Mouse (Mus musculus) cerebellum, adult 2 months (tissue): ENCODE results near the gene Lipe. TPM values are rescaled to one million over a fixed set of nuclear protein-coding genes. Genes with fewer than 3 reads are reported as not detected.
"Not testable (repeated sequence)": the region's sequence is repeated elsewhere in the genome, so short reads cannot be mapped to it uniquely, and the experiment has no call there.

Source experiments
- DNase-seq, 2 experiments: peaks; one replicate each; pipeline ENCODE4 v3.0.0; 2021
- H3K27ac ChIP-seq: fragments of 200-500 bp; 2 replicates; pipeline ENCODE4 v1.5.1; 2012; ENCODE audit warnings: low read length, control low read depth, inconsistent platforms; ENCODE audit not compliant: insufficient read depth
- H3K27me3 ChIP-seq: fragments of 200-500 bp; 2 replicates; pipeline ENCODE4 v1.6.1; 2012; ENCODE audit warnings: inconsistent platforms, mild to moderate bottlenecking, low read length, moderate library complexity; ENCODE audit not compliant: control insufficient read depth, insufficient read depth
- H3K4me1 ChIP-seq: fragments of 200-500 bp; 2 replicates; pipeline ENCODE4 v1.6.1; 2011; ENCODE audit warnings: low read length; ENCODE audit not compliant: control insufficient read depth, insufficient read depth
- H3K4me3 ChIP-seq: fragments of 200-500 bp; replicated peaks from 2 replicates; pipeline ENCODE3; 2011; ENCODE audit warnings: mild to moderate bottlenecking, low read depth, low read length, control low read depth; ENCODE audit not compliant: insufficient read depth
- CTCF ChIP-seq: fragments of 200-500 bp; IDR thresholded peaks from 2 replicates; pipeline ENCODE4 v1.5.1; 2011; ENCODE audit warnings: low read depth, mild to moderate bottlenecking, control low read depth, low read length, moderate library complexity, borderline replicate concordance; ENCODE audit not compliant: insufficient read depth
- POLR2A ChIP-seq: fragments of 200-500 bp; IDR thresholded peaks from 2 replicates; pipeline ENCODE4 v1.6.1; 2011; ENCODE audit warnings: low read length, control low read depth, borderline replicate concordance; ENCODE audit not compliant: insufficient read depth
- WGBS: fragments of 180-500 bp; shearing (Covaris S2); methylation state at CpG from one replicate; pipeline ENCODE4 v1.1.7; 2018; 5-methylcytosine and 5-hydroxymethylcytosine counted together
- polyA plus RNA-seq: library from polyadenylated mRNA; depleted of rRNA; stranded (reverse); fragments of >200 nt; gene quantifications from 2 replicates; pipeline ENCODE4 v1.2.3, GENCODE M21; 2012

The Lipe gene
- polyA plus RNA-seq, 1 experiment = 12.1 TPM

- Histone ChIP-seq H3K4me1 (no peaks in the 10 kb centered on the region), H3K27ac (no peak overlapping the region), H3K27me3 (no peaks in the 10 kb centered on the region), H3K4me3 (no peak overlapping the region)
- TF ChIP-seq CTCF = no peak
- no peak for TF ChIP-seq POLR2A
- WGBS = 85% methylated on average over 9 of the region's 9 CpGs
- DNase-seq = no peak
Measured at GRCm38 (mm10) chr7:25433781-25434560, 35.5 kb upstream of the Lipe start.

DNA sequence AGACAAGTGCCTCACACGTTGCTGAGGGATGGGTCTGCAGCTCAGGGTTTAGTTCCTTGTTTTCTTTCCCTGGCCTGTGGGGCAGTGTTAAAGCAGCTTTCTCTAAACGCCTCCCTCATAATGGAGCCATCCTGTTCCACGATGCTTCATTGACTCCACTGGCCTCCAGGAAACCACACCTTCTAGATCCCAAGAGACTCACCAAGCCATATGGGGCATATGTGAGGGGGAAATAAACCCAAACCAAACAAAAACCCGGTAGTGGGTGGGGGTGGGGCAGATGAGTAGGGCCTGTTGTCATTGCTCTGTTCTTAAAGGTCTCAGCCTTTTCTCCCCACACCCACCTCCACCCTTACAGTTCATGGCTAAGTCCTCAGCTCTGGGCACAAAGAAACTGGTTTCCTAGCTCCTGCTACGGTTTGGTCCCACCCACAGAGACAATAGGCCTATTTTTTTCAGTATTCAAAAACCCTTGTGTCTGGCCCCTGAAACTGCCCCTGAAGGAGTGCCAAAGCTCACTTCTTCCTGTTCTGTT, 34.6 kb upstream of the Lipe start:
- 18% methylated on average over 5 of the region's 5 CpGs for WGBS
- H3K4me3 ChIP-seq = no peak overlapping the region
- H3K4me1 ChIP-seq = no peaks in the 10 kb centered on the region
- no peak for DNase-seq
- TF ChIP-seq POLR2A (no peak), CTCF (no peak)
- no peaks in the 10 kb centered on the region for H3K27me3 ChIP-seq
- H3K27ac ChIP-seq = no peak overlapping the region

DNA sequence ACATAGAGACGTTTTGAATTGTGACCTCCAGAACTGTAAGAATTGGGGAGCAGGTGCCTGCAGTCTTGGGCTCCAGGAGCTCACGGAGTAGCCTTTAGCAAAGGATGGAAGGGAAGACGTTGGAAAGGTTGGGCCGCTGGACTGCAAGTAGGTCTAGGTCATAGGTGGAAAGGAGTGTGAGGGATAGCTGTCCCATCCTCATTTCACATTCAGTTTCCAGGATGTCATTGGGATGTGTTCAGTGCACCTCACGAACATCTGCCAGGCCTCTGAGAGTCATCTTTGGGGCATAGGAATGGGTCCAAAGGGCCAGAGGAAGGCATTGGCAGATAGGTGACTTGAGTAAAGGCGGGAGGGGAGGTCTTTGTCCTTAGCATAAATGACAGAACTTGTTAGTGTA, 33.9 kb upstream of the Lipe start:
- Histone ChIP-seq H3K4me3 (no peak overlapping the region), H3K4me1 (no peaks in the 10 kb centered on the region), H3K27me3 (no peaks in the 10 kb centered on the region), H3K27ac (no peak overlapping the region)
- TF ChIP-seq POLR2A = no peak
- no peak for TF ChIP-seq CTCF
- WGBS = 91% methylated on average over 6 of the region's 6 CpGs
- no peak for DNase-seq

DNA sequence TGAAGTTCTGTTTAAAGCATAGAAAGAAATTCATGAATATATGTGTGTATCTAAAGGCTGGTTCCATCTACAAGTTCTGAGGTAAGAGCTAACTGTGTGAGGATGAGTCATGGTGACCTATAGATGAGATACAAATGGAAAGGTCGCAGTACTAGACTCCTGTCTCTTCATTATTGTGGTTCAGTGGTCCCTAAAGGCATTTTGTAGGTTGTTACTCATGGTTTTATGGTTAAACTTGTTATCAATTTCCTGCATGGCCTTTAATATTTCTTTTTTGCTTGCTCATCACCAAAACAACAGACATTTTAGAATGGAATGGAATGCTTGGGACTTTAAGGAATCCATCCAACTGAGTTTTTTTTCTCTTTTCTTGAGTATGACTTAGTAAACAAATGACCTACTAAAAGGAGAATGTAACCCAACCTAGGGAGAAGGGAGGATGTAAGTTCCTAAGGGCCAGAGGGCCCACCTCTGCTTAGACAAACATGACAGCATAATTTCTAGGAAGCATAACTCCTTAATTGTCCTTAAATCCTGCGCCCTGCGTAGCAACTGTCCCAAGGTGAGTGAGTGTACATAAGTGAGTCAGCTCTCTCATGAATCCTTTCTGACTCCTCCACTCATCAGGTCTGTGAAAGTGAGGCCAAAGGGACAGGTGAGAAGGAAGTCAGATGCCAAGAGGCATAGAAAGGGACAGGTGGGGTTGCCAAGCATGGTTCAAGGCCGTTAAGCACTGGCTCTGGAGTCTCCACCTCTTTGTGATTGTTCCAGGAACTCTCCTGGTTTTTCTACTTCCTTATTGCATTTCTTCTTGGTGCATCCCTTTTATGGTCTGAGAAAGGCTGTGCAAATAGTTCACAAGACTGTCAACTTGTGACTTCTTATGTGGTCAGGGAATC, 31.6 kb upstream of the Lipe start:
- Histone ChIP-seq H3K27me3 (no peaks in the 10 kb centered on the region), H3K27ac (no peak overlapping the region), H3K4me1 (no peaks in the 10 kb centered on the region), H3K4me3 (no peak overlapping the region)
- TF ChIP-seq POLR2A (no peak), CTCF (no peak)
- 73% methylated on average over 4 of the region's 4 CpGs for WGBS
- DNase-seq = no peak

GRCm38 (mm10) chr7:25428321-25428720, 29.8 kb upstream of the Lipe start:
- no peak overlapping the region for H3K4me3 ChIP-seq
- WGBS = 75% methylated on average over 3 of the region's 3 CpGs
- H3K27me3 ChIP-seq = no peaks in the 10 kb centered on the region
- DNase-seq = no peak
- H3K4me1 ChIP-seq = no peaks in the 10 kb centered on the region
- TF ChIP-seq POLR2A (no peak), CTCF (no peak)
- no peak overlapping the region for H3K27ac ChIP-seq

- Histone ChIP-seq H3K4me3 (no peak overlapping the region), H3K27ac (no peak overlapping the region), H3K27me3 (no peaks in the 10 kb centered on the region), H3K4me1 (no peaks in the 10 kb centered on the region; the same call in 1 of the 2 replicates)
- 82% methylated on average over 5 of the region's 5 CpGs for WGBS
- TF ChIP-seq CTCF (no peak), POLR2A (no peak)
- no peak for DNase-seq
Measured at GRCm38 (mm10) chr7:25427144-25427543, 28.6 kb upstream of the Lipe start.

DNA sequence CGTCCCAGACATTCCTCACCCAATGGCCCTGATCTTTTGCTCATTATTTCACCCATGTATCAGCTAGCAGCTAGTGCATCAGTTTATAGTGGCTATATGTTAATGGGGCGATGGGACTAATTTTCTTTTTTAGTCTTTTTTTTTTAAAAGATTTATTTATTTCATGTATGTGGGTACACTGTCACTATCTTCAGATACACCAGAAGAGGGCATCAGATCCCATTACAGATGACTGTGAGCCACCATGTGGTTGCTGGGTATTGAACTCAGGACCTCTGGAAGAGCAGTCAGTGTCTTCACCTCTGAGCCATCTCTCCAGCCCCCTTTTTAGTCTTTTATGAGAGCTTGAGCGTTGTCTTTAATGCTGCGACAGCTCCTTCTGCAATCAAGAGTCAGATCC, 27.9 kb upstream of the Lipe start:
- H3K4me1 ChIP-seq, H3K27me3 ChIP-seq, H3K27ac ChIP-seq, H3K4me3 ChIP-seq, DNase-seq: not testable (repeated sequence)
- 94% methylated on average over 4 of the region's 4 CpGs for WGBS

DNA sequence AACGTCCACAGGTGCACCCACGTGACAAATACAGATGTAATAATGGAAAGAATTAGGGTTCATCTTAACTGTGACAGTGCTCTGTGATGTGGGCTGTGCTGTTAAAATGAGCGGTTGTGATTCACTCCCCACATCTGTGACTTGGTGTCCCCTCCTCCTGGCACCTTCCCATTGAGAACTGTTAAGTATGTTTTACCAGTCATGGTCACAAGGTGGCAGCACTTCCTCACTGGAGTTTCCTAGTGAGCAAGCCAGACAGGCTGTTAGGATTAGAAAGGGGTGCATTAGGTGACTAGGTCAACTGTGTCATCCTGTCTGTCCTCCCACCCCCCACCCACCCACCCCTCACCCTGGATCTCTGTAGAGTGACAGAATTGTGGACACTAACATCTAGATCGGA, 25.9 kb upstream of the Lipe start:
- no peaks in the 10 kb centered on the region; the same call in 1 of the 2 replicates for H3K4me1 ChIP-seq
- DNase-seq = peak; percentile 62 to 69
- WGBS = 40% methylated on average over 4 of the region's 4 CpGs
- no peaks in the 10 kb centered on the region for H3K27me3 ChIP-seq
- H3K27ac ChIP-seq = no peak overlapping the region
- no peak overlapping the region for H3K4me3 ChIP-seq
- TF ChIP-seq CTCF (peak; percentile 90), POLR2A (no peak)
